Mouse (Mus musculus) cortical plate, adult 2 months (tissue): ENCODE data around the gene Ptp4a2.

ENCODE experiments used
- CTCF ChIP-seq: fragments of 200-500 bp; IDR thresholded peaks from 2 replicates; pipeline ENCODE4 v1.5.1; 2011; ENCODE audit warnings: mild to moderate bottlenecking, control low read depth, low read length; ENCODE audit not compliant: insufficient read depth; ENCODE audit errors: extremely low read depth
- POLR2A ChIP-seq: fragments of 200-500 bp; IDR thresholded peaks from 2 replicates; pipeline ENCODE4 v1.6.1; 2011; ENCODE audit warnings: mild to moderate bottlenecking, low read length, control low read depth; ENCODE audit not compliant: insufficient read depth; ENCODE audit errors: extremely low read depth

GRCm38 (mm10) chr4:129761606-129762005 is 49.4 kb upstream of the Ptp4a2 start:
- TF ChIP-seq CTCF (no peak), POLR2A (no peak)
